ENCODE assay signal across 11 mouse cellular contexts in the genomic region with DNA sequence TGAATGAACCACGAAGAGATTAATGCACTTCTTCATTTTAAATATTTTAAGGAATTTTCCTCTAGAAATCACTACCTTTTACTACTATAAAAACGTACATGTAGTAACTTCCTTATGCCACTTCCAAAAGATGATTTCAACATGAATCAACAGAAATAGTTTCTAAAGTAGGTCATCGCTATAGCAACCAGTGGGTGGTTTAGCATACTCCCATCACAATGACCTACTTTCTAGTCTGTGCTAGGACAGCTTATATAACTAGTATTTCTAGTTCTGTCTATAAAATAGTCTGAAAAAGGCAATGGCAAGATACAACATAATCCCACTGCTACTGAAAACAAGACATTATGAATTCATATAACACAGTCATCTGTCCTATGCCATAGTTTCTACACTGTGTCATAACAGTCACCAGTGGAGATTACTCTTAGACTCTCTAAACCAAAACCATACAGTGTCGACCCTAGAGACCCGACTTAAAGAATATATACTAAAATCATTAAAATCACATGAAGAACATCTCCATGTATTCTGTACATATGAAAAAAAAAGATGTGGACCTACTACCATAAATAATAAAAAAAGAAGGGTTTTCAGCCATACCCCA. TPM values are rescaled to one million over a fixed set of nuclear protein-coding genes. Genes with fewer than 3 reads are reported as not detected.
DNase-seq lines count a peak whose midpoint lies in the region; ATAC-seq and TF ChIP-seq lines count a peak whose summit lies in the region.
"Had no signal": no experiment of that assay in that cellular context is flagged by ENCODE, and none has a peak within 500 bp of the region (broad histone marks: within the 10 kb centered on the region; RNA-seq: fewer than 3 reads in every experiment).

No protein-coding gene starts in this region.

- no peak for TF ChIP-seq CTCF in heart, adult 2 months (IDR thresholded peaks at IDR 0.05)

- no peak overlapping the region for H3K4me2 ChIP-seq in heart, embryonic 12.5 days
- H3K4me2 ChIP-seq in liver, embryonic 16.5 days (ENCODE audit: low read depth, low read length), result no peak overlapping the region
- no peak overlapping the region for H3K4me2 ChIP-seq in liver, embryonic 12.5 days
- H3K4me2 ChIP-seq: embryonic facial prominence, embryonic 12.5 days; limb, embryonic 12.5 days had no signal

- no peaks in the 10 kb centered on the region for H3K27me3 ChIP-seq in heart, adult 2 months (ENCODE audit: control insufficient read depth, insufficient read depth, low read length)
- H3K27me3 ChIP-seq in heart, embryonic 12.5 days (replicated peaks), result no peaks in the 10 kb centered on the region
- H3K27me3 ChIP-seq in liver, embryonic 16.5 days (ENCODE audit: control insufficient read depth, insufficient read depth, low read depth, low read length), result no peaks in the 10 kb centered on the region
- H3K27me3 ChIP-seq in liver, embryonic 12.5 days (replicated peaks), result no peaks in the 10 kb centered on the region
- H3K27me3 ChIP-seq: embryonic facial prominence, embryonic 12.5 days; limb, embryonic 12.5 days had no signal

- no peak for TF ChIP-seq EP300 in heart, adult 2 months (IDR thresholded peaks at IDR 0.05; ENCODE audit: insufficient read depth, low read depth, low read length)

- no peak overlapping the region for H3K9ac ChIP-seq in heart, adult 2 months (ENCODE audit: low read depth, low read length)
- H3K9ac ChIP-seq in heart, embryonic 12.5 days, result no peak overlapping the region
- H3K9ac ChIP-seq in liver, embryonic 16.5 days (ENCODE audit: low read depth, low read length), result no peak overlapping the region
- H3K9ac ChIP-seq in liver, embryonic 12.5 days, result no peak overlapping the region
- H3K9ac ChIP-seq: embryonic facial prominence, embryonic 12.5 days; limb, embryonic 12.5 days had no signal

- no peak for TF ChIP-seq POLR2A in heart, adult 2 months (IDR thresholded peaks at IDR 0.05; ENCODE audit: insufficient read depth, low read depth, low read length)

- H3K79me2 ChIP-seq in heart, adult 2 months (replicated peaks; ENCODE audit: control insufficient read depth, insufficient read depth, low read length), result no peaks in the 10 kb centered on the region; the same call in 1 of the 2 replicates

- H3K36me3 ChIP-seq in heart, adult 2 months (ENCODE audit: control insufficient read depth, insufficient read depth, low read length), result peaks cover 16% of the 10 kb centered on the region
- H3K36me3 ChIP-seq in heart, embryonic 12.5 days, result no peaks in the 10 kb centered on the region
- H3K36me3 ChIP-seq in liver, embryonic 16.5 days (ENCODE audit: control insufficient read depth, insufficient read depth), result no peaks in the 10 kb centered on the region
- H3K36me3 ChIP-seq in liver, embryonic 12.5 days, result no peaks in the 10 kb centered on the region
- H3K36me3 ChIP-seq: embryonic facial prominence, embryonic 12.5 days; limb, embryonic 12.5 days had no signal

- intact Hi-C loops in heart, adult 2 months (cut with DNase I), result no loop called here

- 56% methylated on average over 5 of the region's 5 CpGs for WGBS in heart, adult 2 months
- WGBS in heart, embryonic 12.5 days, result 77% methylated on average over 5 of the region's 5 CpGs
- 52% methylated on average over 5 of the region's 5 CpGs for WGBS in liver, embryonic 16.5 days (ENCODE audit: insufficient replicate concordance)
- 70% methylated on average over 5 of the region's 5 CpGs for WGBS in liver, embryonic 12.5 days (ENCODE audit: insufficient replicate concordance)

- H3K4me1 ChIP-seq in heart, adult 2 months (ENCODE audit: control insufficient read depth, insufficient read depth, low read length), result peaks cover 9% of the 10 kb centered on the region
- no peaks in the 10 kb centered on the region for H3K4me1 ChIP-seq in heart, embryonic 12.5 days (replicated peaks)
- no peaks in the 10 kb centered on the region for H3K4me1 ChIP-seq in liver, embryonic 16.5 days (ENCODE audit: control insufficient read depth, low read depth, low read length)
- H3K4me1 ChIP-seq in liver, embryonic 12.5 days, result no peaks in the 10 kb centered on the region
- H3K4me1 ChIP-seq: embryonic facial prominence, embryonic 12.5 days; limb, embryonic 12.5 days had no signal

- peak overlapping the region; percentile 42 for H3K27ac ChIP-seq in heart, adult 2 months
- no peak overlapping the region for H3K27ac ChIP-seq in heart, embryonic 12.5 days (ENCODE audit: poor library complexity, severe bottlenecking)
- H3K27ac ChIP-seq in liver, embryonic 16.5 days (ENCODE audit: low read length), result no peak overlapping the region
- no peak overlapping the region for H3K27ac ChIP-seq in liver, embryonic 12.5 days
- H3K27ac ChIP-seq: embryonic facial prominence, embryonic 12.5 days; limb, embryonic 12.5 days had no signal

- no peak for ATAC-seq in heart, embryonic 12.5 days (ENCODE audit: insufficient number of reproducible peaks, low FRiP score)
- peak; percentile 69 for ATAC-seq in liver, embryonic 16.5 days (ENCODE audit: low read depth)
- ATAC-seq in liver, embryonic 12.5 days, result no peak

- no peak for DNase-seq in heart, adult 2 months
- DNase-seq in brain, adult 2 months (ENCODE audit: low read depth, low spot score), result peak; percentile 95
- DNase-seq in naive thymus-derived CD4-positive, alpha-beta T cell, adult 2 months (ENCODE audit: low read depth), result peak; percentile 43
- DNase-seq in spleen, adult 18-20 months, result no peak
- DNase-seq in adrenal gland, adult 18-20 months (ENCODE audit: low spot score in 2 of 2), result no peak
- DNase-seq: right cerebral cortex, postnatal 4 days had no signal

- no peak overlapping the region; the same call in 1 of the 2 replicates for H3K4me3 ChIP-seq in heart, adult 2 months
- no peak overlapping the region for H3K4me3 ChIP-seq in heart, embryonic 12.5 days
- H3K4me3 ChIP-seq in liver, embryonic 16.5 days (ENCODE audit: low read depth, low read length), result no peak overlapping the region
- no peak overlapping the region for H3K4me3 ChIP-seq in liver, embryonic 12.5 days
- H3K4me3 ChIP-seq: embryonic facial prominence, embryonic 12.5 days; limb, embryonic 12.5 days had no signal

- no peaks in the 10 kb centered on the region for H3K9me3 ChIP-seq in heart, embryonic 12.5 days (replicated peaks)
- no peaks in the 10 kb centered on the region for H3K9me3 ChIP-seq in liver, embryonic 16.5 days (replicated peaks; ENCODE audit: control insufficient read depth, low read length)
- H3K9me3 ChIP-seq in liver, embryonic 12.5 days (replicated peaks), result no peaks in the 10 kb centered on the region
- H3K9me3 ChIP-seq: embryonic facial prominence, embryonic 12.5 days; limb, embryonic 12.5 days had no signal

RNA-seq across cellular contexts. Expression of a gene that starts 23.0 kb away (rescaled TPM):
- 10 to 100 TPM in 1 of 2 experiments, 1 to 10 TPM in 1; 8.5 to 12.9 TPM for total RNA-seq in heart, adult 2 months (2021)
- polyA plus RNA-seq in heart, adult 2 months (2012; rRNA removed), result 2.2 and 5.2 TPM in 2 replicates
- 20.5 and 20.8 TPM in 2 replicates for polyA plus RNA-seq in heart, embryonic 12.5 days (2016; fragmentation: Nextera tagmentation; extraction: Ambion mirVana)
- 5.7 and 6.0 TPM in 2 replicates for polyA plus RNA-seq in liver, embryonic 16.5 days (2015; fragmentation: Nextera tagmentation; extraction: Ambion mirVana)
- 12.3 and 12.7 TPM in 2 replicates for polyA plus RNA-seq in liver, embryonic 12.5 days (2016; fragmentation: Nextera tagmentation; extraction: Ambion mirVana)
- 10 to 100 TPM; 10.6 to 13.6 TPM for total RNA-seq in adrenal gland, adult 18-20 months (2021)

RNA-seq across cellular contexts. Expression of a gene that starts 34.0 kb away (rescaled TPM):
- total RNA-seq in heart, adult 2 months (2021), result 10 to 100 TPM; 18.3 to 23.3 TPM
- 12.9 and 29.9 TPM in 2 replicates for polyA plus RNA-seq in heart, adult 2 months (2012; rRNA removed)
- 13.0 and 14.3 TPM in 2 replicates for polyA plus RNA-seq in heart, embryonic 12.5 days (2016; fragmentation: Nextera tagmentation; extraction: Ambion mirVana)
- 3.2 and 4.0 TPM in 2 replicates for polyA plus RNA-seq in liver, embryonic 16.5 days (2015; fragmentation: Nextera tagmentation; extraction: Ambion mirVana)
- 6.9 and 7.0 TPM in 2 replicates for polyA plus RNA-seq in liver, embryonic 12.5 days (2016; fragmentation: Nextera tagmentation; extraction: Ambion mirVana)
- total RNA-seq in adrenal gland, adult 18-20 months (2021), result 1 to 10 TPM; 2.6 to 8.2 TPM

RNA-seq across cellular contexts. Expression of a gene that starts 59.4 kb away (rescaled TPM):
- 10 to 100 TPM; 13.5 to 16.8 TPM for total RNA-seq in heart, adult 2 months (2021)
- 3.9 and 7.3 TPM in 2 replicates for polyA plus RNA-seq in heart, adult 2 months (2012; rRNA removed)
- polyA plus RNA-seq in heart, embryonic 12.5 days (2016; fragmentation: Nextera tagmentation; extraction: Ambion mirVana), result 64.4 and 65.6 TPM in 2 replicates
- polyA plus RNA-seq in liver, embryonic 16.5 days (2015; fragmentation: Nextera tagmentation; extraction: Ambion mirVana), result 16.7 and 18.8 TPM in 2 replicates
- 24.7 and 25.0 TPM in 2 replicates for polyA plus RNA-seq in liver, embryonic 12.5 days (2016; fragmentation: Nextera tagmentation; extraction: Ambion mirVana)
- 10 to 100 TPM; 18.2 to 18.8 TPM for total RNA-seq in adrenal gland, adult 18-20 months (2021)

RNA-seq across cellular contexts. Expression of a gene that starts 59.6 kb away (rescaled TPM):
- total RNA-seq in heart, adult 2 months (2021), result under 1 TPM; 0.27 to 0.39 TPM
- polyA plus RNA-seq in heart, adult 2 months (2012; rRNA removed), result 0.84 and 1.3 TPM in 2 replicates
- 1.3 and 1.8 TPM in 2 replicates for polyA plus RNA-seq in heart, embryonic 12.5 days (2016; fragmentation: Nextera tagmentation; extraction: Ambion mirVana)
- 0.20 and 0.21 TPM in 2 replicates for polyA plus RNA-seq in liver, embryonic 16.5 days (2015; fragmentation: Nextera tagmentation; extraction: Ambion mirVana)
- polyA plus RNA-seq in liver, embryonic 12.5 days (2016; fragmentation: Nextera tagmentation; extraction: Ambion mirVana), result 0.38 and 0.67 TPM in 2 replicates
- total RNA-seq in adrenal gland, adult 18-20 months (2021), result under 1 TPM; 0.19 to 0.27 TPM

Comparison
In these comparisons a context has a peak if more than half of its experiments do, and no peak if none do; other contexts are left out.
1. DNase-seq: peak in brain, adult 2 months (single experiment) and naive thymus-derived CD4-positive, alpha-beta T cell, adult 2 months (single experiment); none in heart, adult 2 months (0 of 2), spleen, adult 18-20 months (0 of 2) and adrenal gland, adult 18-20 months (0 of 2).